Mouse (Mus musculus) forebrain, embryonic 12.5 days (tissue): ENCODE measurements around the gene Gm10715. TPM values are rescaled to one million over a fixed set of nuclear protein-coding genes. Genes with fewer than 3 reads are reported as not detected.
"Not testable (repeated sequence)": the region's sequence is repeated elsewhere in the genome, so short reads cannot be mapped to it uniquely, and the experiment has no call there.

Source experiments
- ATAC-seq: fragments of 200-750 bp; cut with Nextera tagmentation; 2 replicates; pipeline ENCODE4 v1.8.0; 2017; ENCODE audit warnings: moderate TSS enrichment; ENCODE audit not compliant: low FRiP score
- H3K27ac ChIP-seq: fragments of 300-500 bp; sonication (generic); 2 replicates; pipeline ENCODE4 v1.5.1; 2016; ENCODE audit warnings: mild to moderate bottlenecking
- H3K27me3 ChIP-seq: fragments of 300-500 bp; sonication (generic); 2 replicates; pipeline ENCODE4 v1.6.1; 2016; ENCODE audit warnings: mild to moderate bottlenecking
- H3K36me3 ChIP-seq: fragments of 300-500 bp; sonication (generic); replicated peaks from 2 replicates; pipeline ENCODE4 v1.6.1; 2016; ENCODE audit warnings: mild to moderate bottlenecking
- H3K4me1 ChIP-seq: fragments of 300-500 bp; sonication (generic); 2 replicates; pipeline ENCODE4 v1.6.1; 2016
- H3K4me2 ChIP-seq: fragments of 300-500 bp; sonication (generic); 2 replicates; pipeline ENCODE4 v1.6.1; 2016; ENCODE audit warnings: mild to moderate bottlenecking, moderate library complexity
- H3K4me3 ChIP-seq: fragments of 300-500 bp; sonication (generic); replicated peaks from 2 replicates; pipeline ENCODE4 v1.5.1; 2016; ENCODE audit warnings: mild to moderate bottlenecking
- H3K9ac ChIP-seq: fragments of 300-500 bp; sonication (generic); 2 replicates; pipeline ENCODE4 v1.6.1; 2016; ENCODE audit warnings: mild to moderate bottlenecking
- H3K9me3 ChIP-seq: fragments of 300-500 bp; sonication (generic); 2 replicates; pipeline ENCODE4 v1.6.1; 2016
- WGBS: fragments of 180-500 bp; shearing (Covaris S2); methylation state at CpG from one replicate; pipeline ENCODE4 v1.1.7; 2016; 5-methylcytosine and 5-hydroxymethylcytosine counted together
- microRNA-seq: library from miRNA; unstranded; fragments of <30 nt; microRNA quantifications from one replicate; pipeline ENCODE4, GENCODE M21; 2017
- polyA plus RNA-seq: library from polyadenylated mRNA; unstranded; fragments of >200 nt; fragmentation: Nextera tagmentation; extraction: Ambion mirVana; gene quantifications from 2 replicates; pipeline ENCODE4 v1.2.1, GENCODE M21; 2016

Gm10715 gene
- polyA plus RNA-seq, 1 experiment from 2014 or later: not detected

DNA sequence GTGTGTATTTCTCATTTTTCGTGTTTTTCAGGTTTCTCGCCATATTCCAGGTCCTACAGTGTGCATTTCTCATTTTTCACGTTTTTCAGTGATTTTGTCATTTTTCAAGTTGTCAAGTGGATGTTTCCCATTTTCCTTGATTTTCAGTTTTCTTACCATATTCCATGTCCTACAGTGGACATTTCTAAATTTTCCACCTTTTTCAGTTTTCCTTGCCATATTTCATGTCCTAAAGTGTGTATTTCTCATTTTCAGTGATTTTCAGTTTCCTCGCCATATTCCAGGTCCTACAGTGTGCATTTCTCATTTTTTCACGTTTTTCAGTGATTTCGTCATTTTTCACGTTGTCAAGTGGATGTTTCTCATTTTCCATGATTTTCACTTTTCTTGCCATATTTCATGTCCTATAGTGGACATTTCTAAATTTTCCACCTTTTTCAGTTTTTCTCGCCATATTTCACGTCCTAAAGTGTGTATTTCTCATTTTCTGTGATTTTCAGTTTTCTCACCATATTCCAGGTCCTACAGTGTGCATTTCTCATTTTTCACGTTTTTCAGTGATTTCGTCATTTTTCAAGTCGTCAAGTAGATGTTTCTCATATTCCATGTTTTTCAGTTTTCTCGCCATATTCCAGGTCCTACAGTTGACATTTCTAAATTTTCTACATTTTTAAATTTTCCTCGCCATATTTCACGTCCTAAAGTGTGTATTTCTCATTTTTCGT, 7.2 kb upstream of the Gm10715 start:
- not testable (repeated sequence) for H3K9ac ChIP-seq, H3K4me1 ChIP-seq, H3K9me3 ChIP-seq, H3K27ac ChIP-seq, H3K27me3 ChIP-seq, ATAC-seq, H3K4me3 ChIP-seq, H3K4me2 ChIP-seq, H3K36me3 ChIP-seq
- WGBS: 62% methylated on average over 14 of the region's 16 CpGs

DNA sequence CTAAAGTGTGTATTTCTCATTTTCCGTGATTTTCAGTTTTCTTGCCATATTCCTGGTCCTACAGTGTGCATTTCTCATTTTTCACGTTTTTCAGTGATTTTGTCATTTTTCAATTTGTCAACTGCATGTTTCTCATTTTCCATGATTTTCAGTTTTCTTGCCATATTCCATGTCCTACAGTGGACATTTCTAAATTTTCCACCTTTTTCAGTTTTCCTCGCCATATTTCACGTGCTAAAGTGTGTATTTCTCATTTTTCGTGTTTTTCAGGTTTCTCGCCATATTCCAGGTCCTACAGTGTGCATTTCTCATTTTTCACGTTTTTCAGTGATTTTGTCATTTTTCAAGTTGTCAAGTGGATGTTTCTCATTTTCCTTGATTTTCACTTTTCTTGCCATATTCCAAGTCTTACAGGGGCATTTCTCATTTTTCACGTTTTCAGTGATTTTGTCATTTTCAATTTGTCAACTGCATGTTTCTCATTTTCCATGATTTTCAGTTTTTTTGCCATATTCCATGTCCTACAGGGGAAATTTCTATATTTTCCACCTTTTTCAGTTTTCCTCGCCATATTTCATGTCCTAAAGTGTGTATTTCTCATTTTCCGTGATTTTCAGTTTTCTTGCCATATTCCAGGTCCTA, 5.9 kb upstream of the Gm10715 start:
- not testable (repeated sequence) for H3K4me2 ChIP-seq, H3K9ac ChIP-seq, ATAC-seq, H3K27ac ChIP-seq, H3K9me3 ChIP-seq, H3K4me3 ChIP-seq, H3K27me3 ChIP-seq, H3K36me3 ChIP-seq, H3K4me1 ChIP-seq
- WGBS: 59% methylated on average over 3 of the region's 10 CpGs

DNA sequence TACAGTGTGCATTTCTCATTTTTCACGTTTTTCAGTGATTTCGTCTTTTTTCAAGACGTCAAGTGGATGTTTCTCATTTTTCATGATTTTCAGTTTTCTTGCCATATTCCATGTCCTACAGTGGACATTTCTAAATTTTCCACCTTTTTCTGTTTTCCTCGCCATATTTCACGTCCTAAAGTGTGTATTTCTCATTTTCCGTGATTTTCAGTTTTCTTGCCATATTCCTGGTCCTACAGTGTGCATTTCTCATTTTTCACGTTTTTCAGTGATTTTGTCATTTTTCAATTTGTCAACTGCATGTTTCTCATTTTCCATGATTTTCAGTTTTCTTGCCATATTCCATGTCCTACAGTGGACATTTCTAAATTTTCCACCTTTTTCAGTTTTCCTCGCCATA, 2.4 kb upstream of the Gm10715 start, which contains the start of gene Gm17535:
TSS of gene Gm17535 (plus strand) at position 301 of the 400 bp plus-strand sequence.
- ATAC-seq, H3K4me1 ChIP-seq, H3K36me3 ChIP-seq, H3K27ac ChIP-seq, H3K9me3 ChIP-seq, H3K9ac ChIP-seq, H3K4me3 ChIP-seq, H3K4me2 ChIP-seq, H3K27me3 ChIP-seq: not testable (repeated sequence)
- WGBS: 54% methylated on average over 1 of the region's 8 CpGs

DNA sequence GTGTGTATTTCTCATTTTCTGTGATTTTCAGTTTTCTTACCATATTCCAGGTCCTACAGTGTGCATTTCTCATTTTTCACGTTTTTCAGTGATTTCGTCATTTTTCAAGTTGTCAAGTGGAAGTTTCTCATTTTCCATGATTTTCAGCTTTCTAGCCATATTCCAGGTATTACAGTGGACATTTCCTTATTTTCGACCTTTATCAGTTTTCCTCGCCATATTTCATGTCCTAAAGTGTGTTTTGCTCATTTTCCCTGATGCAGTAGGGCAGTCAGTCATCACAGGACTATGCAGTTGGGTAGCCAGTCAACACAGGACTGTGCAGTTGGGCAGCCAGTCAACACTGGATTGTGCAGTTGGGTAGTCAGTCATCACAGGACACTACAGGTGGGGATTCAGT, 1.5 kb downstream of the Gm10715 start:
- H3K27ac ChIP-seq, ATAC-seq, H3K36me3 ChIP-seq, H3K27me3 ChIP-seq, H3K4me3 ChIP-seq, H3K9ac ChIP-seq, H3K9me3 ChIP-seq, H3K4me2 ChIP-seq, H3K4me1 ChIP-seq: not testable (repeated sequence)
- WGBS: 68% methylated on average over 4 of the region's 4 CpGs

Small RNAs within 50 kb of the gene (microRNA-seq; reads per million reads assigned to microRNA genes)
- not detected for gene Mir101c

Other genes with a start within 250 kb of the Gm10715 start
- not detected in 2 replicates for gene Gm10722, start 36.0 kb upstream of the Gm10715 start, polyA plus RNA-seq
- not detected in 2 replicates for gene Gm11168, start 33.5 kb upstream of the Gm10715 start, polyA plus RNA-seq
- gene Gm10721, start 23.7 kb upstream of the Gm10715 start, polyA plus RNA-seq: not detected in 2 replicates
- not detected in 2 replicates for gene Gm10720, start 21.2 kb upstream of the Gm10715 start, polyA plus RNA-seq
- gene Gm10719, start 19.5 kb upstream of the Gm10715 start, polyA plus RNA-seq: 0.96 TPM in 1 of 2 replicates, not detected in the other
- 1.2 TPM in 1 of 2 replicates, not detected in the other for gene Gm10718, start 13.3 kb upstream of the Gm10715 start, polyA plus RNA-seq
- 0.63 and 0.84 TPM in 2 replicates for gene Gm10717, start 11.5 kb upstream of the Gm10715 start, polyA plus RNA-seq
- not detected in 2 replicates for gene Gm17535, start 2.3 kb upstream of the Gm10715 start, polyA plus RNA-seq